Mouse (Mus musculus): Measurements from ENCODE around the gene Krt84.
A peak's percentile ranks its signal among the peaks of the same experiment; 100 is the strongest.

The Krt84 gene

DNA sequence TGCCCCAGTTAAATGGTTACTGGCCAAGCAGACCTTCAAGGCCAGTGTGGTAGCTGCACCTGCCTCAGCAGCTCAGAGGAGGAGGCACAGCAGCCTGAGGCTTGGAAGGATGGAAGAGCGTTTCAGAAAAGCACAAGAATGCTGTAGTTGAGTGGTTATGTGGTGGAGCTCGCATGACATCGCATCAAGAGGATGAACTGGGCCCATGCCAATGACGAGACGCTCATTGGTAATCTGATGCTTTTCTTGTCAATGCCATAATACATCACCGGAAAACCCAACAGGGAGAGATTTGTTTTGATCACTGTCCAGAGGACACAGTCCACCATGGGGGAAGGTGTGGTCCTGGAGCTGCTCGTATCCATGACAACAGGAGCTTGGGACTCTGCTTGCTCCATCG is 37.4 kb downstream of the Krt84 start:
- DNase-seq (ENCODE audit: low spot score in 2 of 2) = no peak

- DNase-seq (ENCODE audit: low spot score in 2 of 2) = no peak
Measured at GRCm38 (mm10) chr15:101494203-101494602, 38.4 kb downstream of the Krt84 start.

DNA sequence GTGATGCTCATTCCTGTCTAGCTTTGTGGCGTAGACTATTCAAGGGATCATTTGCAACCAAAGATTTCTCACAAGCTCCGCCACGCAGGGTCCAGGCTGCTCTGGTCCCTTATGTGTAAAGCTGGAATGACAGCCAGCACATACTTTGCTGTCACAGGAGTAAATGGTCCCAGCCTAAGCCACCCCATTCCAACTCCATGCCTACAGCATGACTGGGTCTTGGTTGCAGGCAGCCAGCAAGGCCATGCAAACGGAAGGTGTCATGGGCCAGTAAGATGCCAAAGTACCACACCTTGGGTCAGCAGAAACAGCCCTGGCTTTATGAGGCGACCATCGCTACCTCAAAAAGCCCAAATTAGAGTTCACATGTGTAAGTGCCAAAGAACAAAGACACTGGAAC is 38.9 kb downstream of the Krt84 start:
- DNase-seq (ENCODE audit: low spot score in 2 of 2) = no peak

- DNase-seq (ENCODE audit: low spot score in 2 of 2) = no peak
Measured at GRCm38 (mm10) chr15:101492718-101493117, 39.9 kb downstream of the Krt84 start.

GRCm38 (mm10) chr15:101491431-101491830 is 41.2 kb downstream of the Krt84 start, which contains the start of gene Krt83:
TSS of gene Krt83 (minus strand) at chr15:101491512.
- DNase-seq (ENCODE audit: low spot score in 2 of 2) = no peak

DNA sequence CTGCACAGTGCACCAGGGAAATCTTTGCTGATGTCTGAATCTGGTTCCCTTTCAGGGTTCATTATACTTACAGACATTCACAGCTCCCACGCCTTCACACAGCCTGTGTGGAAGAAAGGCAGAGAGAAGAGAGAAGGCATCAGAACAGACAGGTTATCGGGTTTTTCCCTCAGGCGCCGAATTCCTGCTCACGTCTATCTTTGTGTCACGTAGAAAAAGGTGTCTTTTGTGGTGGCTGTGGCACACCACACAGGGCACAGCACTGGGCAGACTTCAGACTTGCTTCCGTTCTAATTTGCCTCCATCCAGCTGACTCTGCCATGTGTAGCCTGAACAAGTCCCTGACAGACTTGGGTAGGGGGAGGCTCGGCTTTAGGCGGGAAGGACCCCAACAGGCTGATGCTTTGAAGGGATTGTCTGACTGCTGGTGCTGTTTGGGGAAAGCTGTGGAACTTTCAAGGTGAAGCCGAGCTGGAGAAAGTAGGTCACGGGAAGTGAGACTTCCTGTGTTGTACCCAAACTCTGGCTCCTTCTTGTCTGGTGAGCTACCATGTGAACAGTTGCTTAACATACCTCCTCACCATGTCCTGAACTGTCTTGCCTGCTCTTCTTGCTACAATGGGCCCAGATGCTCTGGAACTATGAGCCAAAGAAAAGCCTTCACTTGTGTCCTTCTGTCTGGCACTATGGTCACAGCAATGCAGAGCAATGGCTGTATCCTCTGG is 46.5 kb downstream of the Krt84 start:
- DNase-seq (ENCODE audit: low spot score in 2 of 2) = peak; percentile 9 to 39

- DNase-seq (ENCODE audit: low spot score in 2 of 2) = no peak
Measured at GRCm38 (mm10) chr15:101484939-101485338, 47.7 kb downstream of the Krt84 start.

GRCm38 (mm10) chr15:101483646-101484045 is 49.0 kb downstream of the Krt84 start:
- DNase-seq (ENCODE audit: low spot score in 2 of 2) = no peak

- DNase-seq (ENCODE audit: low spot score in 2 of 2) = no peak
Measured at GRCm38 (mm10) chr15:101482056-101482455, 50.6 kb downstream of the Krt84 start.

- no peak for DNase-seq (ENCODE audit: low spot score in 2 of 2)
Measured at GRCm38 (mm10) chr15:101479666-101480060, 53.0 kb downstream of the Krt84 start.

- DNase-seq (ENCODE audit: low spot score in 2 of 2) = peak; percentile 19 to 30
Measured at GRCm38 (mm10) chr15:101479007-101479665, 53.5 kb downstream of the Krt84 start.
